Mouse (Mus musculus): Measurements from ENCODE around the gene Rab28. TPM values are rescaled to one million over a fixed set of nuclear protein-coding genes. Genes with fewer than 3 reads are reported as not detected.
"Not testable (repeated sequence)": the region's sequence is repeated elsewhere in the genome, so short reads cannot be mapped to it uniquely, and the experiment has no call there.

Rab28 gene
- polyA plus RNA-seq, 1 experiment from 2014 or later, result 40.8 TPM

GRCm38 (mm10) chr5:41725573-41725972 lies 17.6 kb upstream of the Rab28 start:
- ATAC-seq, result no peak
- 86% methylated on average over 6 of the region's 6 CpGs for WGBS
- H3K9ac ChIP-seq (ENCODE audit: low read depth, low read length), result no peak overlapping the region
- no peaks in the 10 kb centered on the region for H3K4me1 ChIP-seq (replicated peaks; ENCODE audit: control insufficient read depth, insufficient read depth, low read length)
- no peak for TF ChIP-seq CTCF (IDR thresholded peaks at IDR 0.05; ENCODE audit: low read depth)
- H3K27ac ChIP-seq (ENCODE audit: low read depth, low read length), result no peak overlapping the region
- H3K4me3 ChIP-seq (ENCODE audit: low read depth, low read length), result no peak overlapping the region
- no peaks in the 10 kb centered on the region for H3K27me3 ChIP-seq (replicated peaks; ENCODE audit: control insufficient read depth, insufficient read depth, low read length)
- H3K36me3 ChIP-seq (ENCODE audit: control insufficient read depth, insufficient read depth), result no peaks in the 10 kb centered on the region
- H3K9me3 ChIP-seq (ENCODE audit: control insufficient read depth), result no peaks in the 10 kb centered on the region
- no peak overlapping the region for H3K4me2 ChIP-seq (replicated peaks; ENCODE audit: low read depth)

GRCm38 (mm10) chr5:41707115-41708015 lies 592 bp downstream of the Rab28 start:
- Histone ChIP-seq H3K9ac (ENCODE audit: low read depth, low read length) (peak overlapping the region; percentile 84), H3K36me3 (ENCODE audit: control insufficient read depth, insufficient read depth) (no peaks in the 10 kb centered on the region), H3K4me1 (replicated peaks; ENCODE audit: control insufficient read depth, insufficient read depth, low read length) (no peaks in the 10 kb centered on the region), H3K9me3 (ENCODE audit: control insufficient read depth) (no peaks in the 10 kb centered on the region), H3K4me3 (ENCODE audit: low read depth, low read length) (peak overlapping the region; percentile 98), H3K27me3 (replicated peaks; ENCODE audit: control insufficient read depth, insufficient read depth, low read length) (no peaks in the 10 kb centered on the region), H3K4me2 (replicated peaks; ENCODE audit: low read depth) (peak overlapping the region; percentile 94), H3K27ac (ENCODE audit: low read depth, low read length) (peak overlapping the region; percentile 88)
- TF ChIP-seq CTCF (IDR thresholded peaks at IDR 0.05; ENCODE audit: low read depth), result no peak
- WGBS, result under 1% methylated on average over 58 of the region's 63 CpGs
- ATAC-seq, result peak; percentile 87

DNA sequence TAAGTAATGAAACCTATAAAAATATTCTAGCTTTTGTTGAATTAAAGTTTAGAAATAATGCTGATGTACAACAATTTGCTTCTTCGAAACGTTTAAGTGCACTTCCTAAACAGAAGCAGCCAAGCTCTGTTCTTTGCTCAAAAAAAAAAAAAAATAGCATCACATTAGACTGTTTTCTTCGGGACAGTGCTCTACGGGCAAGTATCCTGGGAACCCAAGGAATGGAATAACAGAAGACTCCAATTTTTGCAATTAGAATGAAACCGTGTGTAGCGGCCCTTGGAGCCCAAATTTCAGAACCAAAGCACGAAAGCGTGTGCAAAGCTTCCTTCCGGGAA lies 1.2 kb downstream of the Rab28 start:
- ATAC-seq, result no peak

GRCm38 (mm10) chr5:41701085-41701484 lies 6.9 kb downstream of the Rab28 start:
- H3K4me1 ChIP-seq (replicated peaks; ENCODE audit: control insufficient read depth, insufficient read depth, low read length); H3K9ac ChIP-seq (ENCODE audit: low read depth, low read length); H3K4me3 ChIP-seq (ENCODE audit: low read depth, low read length); H3K9me3 ChIP-seq (ENCODE audit: control insufficient read depth); H3K4me2 ChIP-seq (replicated peaks; ENCODE audit: low read depth); H3K36me3 ChIP-seq (ENCODE audit: control insufficient read depth, insufficient read depth); H3K27ac ChIP-seq (ENCODE audit: low read depth, low read length); ATAC-seq; H3K27me3 ChIP-seq (replicated peaks; ENCODE audit: control insufficient read depth, insufficient read depth, low read length): not testable (repeated sequence)
- WGBS, result 88% methylated on average over 4 of the region's 4 CpGs

More for the DNA sequence above, 1.2 kb downstream of the Rab28 start:
- Histone ChIP-seq H3K27me3 (replicated peaks; ENCODE audit: control insufficient read depth, insufficient read depth, low read length) (no peaks in the 10 kb centered on the region), H3K9me3 (ENCODE audit: control insufficient read depth) (no peaks in the 10 kb centered on the region), H3K4me2 (replicated peaks; ENCODE audit: low read depth) (peak overlapping the region; percentile 94), H3K4me3 (ENCODE audit: low read depth, low read length) (peak overlapping the region; percentile 98), H3K4me1 (replicated peaks; ENCODE audit: control insufficient read depth, insufficient read depth, low read length) (no peaks in the 10 kb centered on the region), H3K36me3 (ENCODE audit: control insufficient read depth, insufficient read depth) (no peaks in the 10 kb centered on the region), H3K9ac (ENCODE audit: low read depth, low read length) (peak overlapping the region; percentile 84), H3K27ac (ENCODE audit: low read depth, low read length) (peak overlapping the region; percentile 88; the same call in 1 of the 2 replicates)
- no peak for TF ChIP-seq CTCF (IDR thresholded peaks at IDR 0.05; ENCODE audit: low read depth)
- 4% methylated on average over 9 of the region's 9 CpGs for WGBS

GRCm38 (mm10) chr5:41697958-41698357 lies 10.0 kb downstream of the Rab28 start:
- ATAC-seq, result no peak
- Histone ChIP-seq H3K9ac (ENCODE audit: low read depth, low read length) (no peak overlapping the region), H3K4me2 (replicated peaks; ENCODE audit: low read depth) (no peak overlapping the region), H3K27me3 (replicated peaks; ENCODE audit: control insufficient read depth, insufficient read depth, low read length) (no peaks in the 10 kb centered on the region), H3K27ac (ENCODE audit: low read depth, low read length) (no peak overlapping the region), H3K4me1 (replicated peaks; ENCODE audit: control insufficient read depth, insufficient read depth, low read length) (no peaks in the 10 kb centered on the region), H3K4me3 (ENCODE audit: low read depth, low read length) (no peak overlapping the region), H3K36me3 (ENCODE audit: control insufficient read depth, insufficient read depth) (no peaks in the 10 kb centered on the region), H3K9me3 (ENCODE audit: control insufficient read depth) (no peaks in the 10 kb centered on the region)
- peak; percentile 59 for TF ChIP-seq CTCF (IDR thresholded peaks at IDR 0.05; ENCODE audit: low read depth)

DNA sequence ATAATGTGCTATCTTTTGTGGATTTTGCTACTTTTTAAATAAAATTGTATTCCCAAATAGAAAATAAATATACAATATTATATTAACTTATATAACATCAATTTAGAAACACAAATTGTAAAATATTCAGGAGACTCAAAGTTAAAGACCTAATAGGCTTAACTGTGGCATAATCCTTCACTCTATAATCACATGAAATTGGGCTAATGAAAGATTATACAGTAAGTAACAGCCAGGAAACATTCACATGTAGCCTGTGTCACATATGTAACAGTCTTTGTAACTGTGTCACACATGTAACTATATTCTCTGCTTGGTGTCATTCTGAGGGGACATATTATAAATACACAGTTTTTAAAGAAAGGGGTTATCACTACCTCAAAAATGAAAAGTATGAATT lies 22.9 kb downstream of the Rab28 start:
- Histone ChIP-seq H3K27me3 (replicated peaks; ENCODE audit: control insufficient read depth, insufficient read depth, low read length) (no peaks in the 10 kb centered on the region), H3K9me3 (ENCODE audit: control insufficient read depth) (no peaks in the 10 kb centered on the region)
- no peak for ATAC-seq

More for the DNA sequence above, 22.9 kb downstream of the Rab28 start:
- Histone ChIP-seq H3K4me3 (ENCODE audit: low read depth, low read length) (no peak overlapping the region), H3K4me1 (replicated peaks; ENCODE audit: control insufficient read depth, insufficient read depth, low read length) (no peaks in the 10 kb centered on the region), H3K4me2 (replicated peaks; ENCODE audit: low read depth) (no peak overlapping the region), H3K36me3 (ENCODE audit: control insufficient read depth, insufficient read depth) (no peaks in the 10 kb centered on the region), H3K9ac (ENCODE audit: low read depth, low read length) (no peak overlapping the region), H3K27ac (ENCODE audit: low read depth, low read length) (no peak overlapping the region)
- TF ChIP-seq CTCF (IDR thresholded peaks at IDR 0.05; ENCODE audit: low read depth), result no peak

Measured in intestine, postnatal 0 days (tissue).